Mouse (Mus musculus) T-cell, adult 66 days (primary cell): ENCODE results near the gene Hist1h3f. TPM values are rescaled to one million over a fixed set of nuclear protein-coding genes. Genes with fewer than 3 reads are reported as not detected.

ENCODE experiments used
- total RNA-seq, 2 experiments: library from RNA; stranded (reverse); gene quantifications; 3 replicates in 1 of 2; 4 replicates in 1 of 2; pipeline ENCODE4 v1.2.4; 2023

The Hist1h3f gene
- total RNA-seq, 2 experiments from 2014 or later = 62.8 to 92.1 TPM

Other genes starting within 250 kb of the Hist1h3f start
- gene Zfp322a, start 174.8 kb upstream of the Hist1h3f start, total RNA-seq = 10 to 100 TPM; 20.0 to 22.2 TPM
- gene Abt1, start 120.2 kb upstream of the Hist1h3f start, total RNA-seq = 10 to 100 TPM; 19.1 to 21.9 TPM
- not detected for gene Btn1a1, start 78.2 kb upstream of the Hist1h3f start, total RNA-seq
- gene Btn2a2, start 55.2 kb upstream of the Hist1h3f start, total RNA-seq = not detected
- 100 to 1,000 TPM; 263 to 347 TPM for gene Hist1h4h, start 13.0 kb upstream of the Hist1h3f start, total RNA-seq
- 10 to 100 TPM; 25.3 to 89.5 TPM for gene Hist1h2af, start 10.1 kb upstream of the Hist1h3f start, total RNA-seq
- gene Hist1h3g, start 8.6 kb upstream of the Hist1h3f start, total RNA-seq = 10 to 100 TPM; 15.6 to 26.1 TPM
- gene Hist1h2bh, start 660 bp upstream of the Hist1h3f start, total RNA-seq = 10 to 100 TPM in 1 of 2 experiments, 1 to 10 TPM in 1; 7.0 to 13.4 TPM
- 100 to 1,000 TPM in 1 of 2 experiments, 10 to 100 TPM in 1; 83.0 to 211 TPM for gene Hist1h4f, start 7.6 kb downstream of the Hist1h3f start, total RNA-seq
- gene Hist1h1d, start 9.2 kb downstream of the Hist1h3f start, total RNA-seq = 10 to 100 TPM in 1 of 2 experiments, 1 to 10 TPM in 1; 7.2 to 15.8 TPM
- gene Hist1h3e, start 18.3 kb downstream of the Hist1h3f start, total RNA-seq = 100 to 1,000 TPM; 113 to 162 TPM
- gene Hist1h2ae, start 27.2 kb downstream of the Hist1h3f start, total RNA-seq = 10 to 100 TPM; 10.2 to 27.9 TPM
- gene Hist1h2bg, start 27.3 kb downstream of the Hist1h3f start, total RNA-seq = 100 to 1,000 TPM; 171 to 249 TPM
- gene Hist1h2bf, start 30.1 kb downstream of the Hist1h3f start, total RNA-seq = 100 to 1,000 TPM in 1 of 2 experiments, 10 to 100 TPM in 1; 79.7 to 145 TPM
- gene Hist1h2ad, start 30.3 kb downstream of the Hist1h3f start, total RNA-seq = 1 to 10 TPM in 1 of 2 experiments, not detected in 1; 10.0 TPM
- gene Hist1h3d, start 31.7 kb downstream of the Hist1h3f start, total RNA-seq = 10 to 100 TPM in 1 of 2 experiments, 1 to 10 TPM in 1; 4.9 to 12.6 TPM
- gene Hist1h4d, start 37.5 kb downstream of the Hist1h3f start, total RNA-seq = 100 to 1,000 TPM; 122 to 174 TPM
- gene Hist1h2be, start 77.1 kb downstream of the Hist1h3f start, total RNA-seq = 10 to 100 TPM; 16.7 to 27.0 TPM
- 100 to 1,000 TPM; 103 to 169 TPM for gene Hist1h1e, start 78.5 kb downstream of the Hist1h3f start, total RNA-seq
- gene Hist1h2ac, start 139.9 kb downstream of the Hist1h3f start, total RNA-seq = 10 to 100 TPM; 10.3 to 12.2 TPM
- gene Hist1h2bc, start 140.1 kb downstream of the Hist1h3f start, total RNA-seq = 10 to 100 TPM in 1 of 2 experiments, 1 to 10 TPM in 1; 8.2 to 15.2 TPM
- not detected for gene Hist1h1t, start 151.8 kb downstream of the Hist1h3f start, total RNA-seq
- 100 to 1,000 TPM; 113 to 135 TPM for gene Hist1h4c, start 154.4 kb downstream of the Hist1h3f start, total RNA-seq
- gene Hfe, start 166.8 kb downstream of the Hist1h3f start, total RNA-seq = 1 to 10 TPM; 1.4 to 2.5 TPM
- gene Hist1h1c, start 194.8 kb downstream of the Hist1h3f start, total RNA-seq = 100 to 1,000 TPM; 569 to 655 TPM
- gene Hist1h3c, start 201.6 kb downstream of the Hist1h3f start, total RNA-seq = 10 to 100 TPM in 1 of 2 experiments, 1 to 10 TPM in 1; 9.0 to 44.3 TPM
- gene Hist1h2bb, start 202.7 kb downstream of the Hist1h3f start, total RNA-seq = 10 to 100 TPM; 34.2 to 89.5 TPM
- gene Hist1h2ab, start 207.1 kb downstream of the Hist1h3f start, total RNA-seq = 100 to 1,000 TPM in 1 of 2 experiments, 10 to 100 TPM in 1; 38.6 to 105 TPM
- 100 to 1,000 TPM in 1 of 2 experiments, 10 to 100 TPM in 1; 28.4 to 127 TPM for gene Hist1h3b, start 208.2 kb downstream of the Hist1h3f start, total RNA-seq
- gene Hist1h4b, start 213.0 kb downstream of the Hist1h3f start, total RNA-seq = 100 to 1,000 TPM in 1 of 2 experiments, 10 to 100 TPM in 1; 24.4 to 105 TPM
- gene Hist1h4a, start 217.2 kb downstream of the Hist1h3f start, total RNA-seq = 100 to 1,000 TPM in 1 of 2 experiments, 10 to 100 TPM in 1; 85.2 to 131 TPM
- 100 to 1,000 TPM; 140 to 197 TPM for gene Hist1h3a, start 218.3 kb downstream of the Hist1h3f start, total RNA-seq
- 10 to 100 TPM; 23.6 to 46.7 TPM for gene Hist1h1a, start 219.6 kb downstream of the Hist1h3f start, total RNA-seq
- not detected for gene Trim38, start 225.9 kb downstream of the Hist1h3f start, total RNA-seq